Mouse (Mus musculus): ENCODE measurements at regions not wholly inside any gene's neighbourhood (a gene's known extent, or its start where the extent isn't known, plus 50 kb on each side); places are given as distances from the start of the nearest gene placed in this dataset.
"Not testable (repeated sequence)": the region's sequence is repeated elsewhere in the genome, so short reads cannot be mapped to it uniquely, and the experiment has no call there.

- no peak for DNase-seq (ENCODE audit: low spot score)
- no peaks in the 10 kb centered on the region for H3K27me3 ChIP-seq (replicated peaks; ENCODE audit: control insufficient read depth, insufficient read depth, low read length)
- 61% methylated on average over 2 of the region's 2 CpGs for WGBS
- ATAC-seq (replicated peaks; ENCODE audit: low FRiP score, low TSS enrichment, low read depth): no peak
- H3K9me3 ChIP-seq (ENCODE audit: control insufficient read depth, low read length): no peaks in the 10 kb centered on the region
- H3K4me2 ChIP-seq (ENCODE audit: low read length): no peak overlapping the region
- H3K36me3 ChIP-seq (ENCODE audit: control insufficient read depth, insufficient read depth, low read length): no peaks in the 10 kb centered on the region
- H3K27ac ChIP-seq (ENCODE audit: low read depth): no peak overlapping the region
- no peaks in the 10 kb centered on the region for H3K4me1 ChIP-seq (replicated peaks; ENCODE audit: control insufficient read depth, insufficient read depth, low read length)
- no peak overlapping the region for H3K9ac ChIP-seq (ENCODE audit: low read length)
- H3K4me3 ChIP-seq (ENCODE audit: low read depth, low read length): no peak overlapping the region
These were observed 223.9 kb downstream of the Utp18 start for GRCm38 (mm10) chr11:93661657-93662056.

DNA sequence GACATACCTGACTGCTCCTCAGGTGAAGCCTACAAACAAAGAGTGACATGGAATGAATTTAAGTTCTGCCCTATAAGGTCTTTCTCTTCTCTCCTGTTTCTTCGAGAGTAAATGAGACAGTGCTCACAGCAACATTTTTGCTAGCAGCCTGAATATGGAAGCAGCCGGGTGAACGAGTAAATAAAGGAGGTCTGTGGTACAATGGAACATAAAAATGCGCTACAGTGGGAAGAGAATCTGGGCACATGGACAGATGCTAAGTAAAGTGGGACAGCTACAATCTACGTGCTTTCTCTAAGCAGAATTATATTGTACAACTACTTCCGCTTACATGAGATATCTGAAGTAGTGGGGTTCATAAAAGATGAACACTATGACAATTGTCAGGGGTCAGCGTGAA is 225.2 kb downstream of the Utp18 start:
- no peaks in the 10 kb centered on the region for H3K27me3 ChIP-seq (replicated peaks; ENCODE audit: control insufficient read depth, insufficient read depth, low read length)
- H3K9me3 ChIP-seq (ENCODE audit: control insufficient read depth, low read length): no peaks in the 10 kb centered on the region
- ATAC-seq (replicated peaks; ENCODE audit: low FRiP score, low TSS enrichment, low read depth): no peak
- no peaks in the 10 kb centered on the region for H3K36me3 ChIP-seq (ENCODE audit: control insufficient read depth, insufficient read depth, low read length)
- no peak overlapping the region for H3K4me3 ChIP-seq (ENCODE audit: low read depth, low read length)
- no peaks in the 10 kb centered on the region for H3K4me1 ChIP-seq (replicated peaks; ENCODE audit: control insufficient read depth, insufficient read depth, low read length)
- WGBS: 88% methylated on average over 7 of the region's 7 CpGs
- H3K9ac ChIP-seq (ENCODE audit: low read length): no peak overlapping the region
- H3K4me2 ChIP-seq (ENCODE audit: low read length): no peak overlapping the region
- DNase-seq (ENCODE audit: low spot score): no peak
- no peak overlapping the region for H3K27ac ChIP-seq (ENCODE audit: low read depth)

DNA sequence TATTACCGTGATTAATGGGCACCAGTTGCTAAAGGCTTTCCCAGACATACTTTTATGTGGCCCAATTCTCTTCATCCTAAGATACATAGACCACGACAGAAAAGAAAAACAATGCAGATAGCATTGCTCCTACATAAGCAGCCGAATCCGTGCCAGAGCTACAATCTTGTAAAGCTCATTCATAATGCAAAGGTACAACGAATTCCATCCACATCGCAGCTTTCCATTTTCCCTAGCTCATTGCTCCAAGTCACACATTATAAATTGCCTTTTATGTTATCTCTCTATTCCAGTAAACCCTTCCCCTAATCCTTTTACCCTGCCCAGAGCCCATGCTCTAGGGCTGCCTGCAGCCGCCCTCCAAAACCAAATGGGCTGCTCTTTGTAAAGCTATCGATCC is 226.8 kb downstream of the Utp18 start:
- Histone ChIP-seq H3K27ac (ENCODE audit: low read depth) (no peak overlapping the region), H3K36me3 (ENCODE audit: control insufficient read depth, insufficient read depth, low read length) (no peaks in the 10 kb centered on the region), H3K4me2 (ENCODE audit: low read length) (no peak overlapping the region), H3K4me1 (replicated peaks; ENCODE audit: control insufficient read depth, insufficient read depth, low read length) (no peaks in the 10 kb centered on the region), H3K27me3 (replicated peaks; ENCODE audit: control insufficient read depth, insufficient read depth, low read length) (no peaks in the 10 kb centered on the region), H3K4me3 (ENCODE audit: low read depth, low read length) (no peak overlapping the region), H3K9ac (ENCODE audit: low read length) (no peak overlapping the region), H3K9me3 (ENCODE audit: control insufficient read depth, low read length) (no peaks in the 10 kb centered on the region)
- no peak for ATAC-seq (replicated peaks; ENCODE audit: low FRiP score, low TSS enrichment, low read depth)
- 63% methylated on average over 8 of the region's 8 CpGs for WGBS
- no peak for DNase-seq (ENCODE audit: low spot score)

DNA sequence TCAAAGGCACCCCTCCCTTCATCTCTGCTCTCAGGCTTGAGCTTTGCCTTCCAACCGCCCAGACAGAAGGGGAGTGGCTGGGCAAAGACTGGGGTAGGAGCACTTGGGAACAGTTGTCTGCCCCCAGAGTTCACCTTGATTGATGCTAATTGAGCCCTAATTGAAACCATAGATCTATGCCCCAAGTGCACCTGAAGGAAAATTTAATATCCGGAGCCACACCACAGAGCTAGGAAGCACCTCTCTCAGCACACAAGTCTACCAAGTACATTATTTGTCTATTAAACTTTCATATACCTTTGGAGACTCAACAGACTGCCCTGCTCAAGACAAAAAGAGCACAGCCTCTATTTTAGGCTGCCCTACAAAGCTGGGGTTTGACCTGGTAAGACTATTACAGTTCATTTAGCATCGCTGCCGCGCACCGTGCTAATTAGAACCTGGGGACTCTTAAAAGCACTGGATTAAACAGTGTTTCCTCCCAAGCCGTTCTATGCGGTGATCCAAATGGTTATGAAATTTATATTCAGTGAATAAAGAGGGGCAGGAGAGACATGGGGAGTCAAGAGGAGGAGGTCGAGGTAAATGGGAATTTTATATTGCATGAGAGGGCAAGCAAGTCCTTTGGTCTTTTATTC is 229.8 kb downstream of the Utp18 start:
- H3K4me1 ChIP-seq (replicated peaks; ENCODE audit: control insufficient read depth, insufficient read depth, low read length): no peaks in the 10 kb centered on the region
- no peak overlapping the region for H3K4me2 ChIP-seq (ENCODE audit: low read length)
- H3K36me3 ChIP-seq (ENCODE audit: control insufficient read depth, insufficient read depth, low read length): no peaks in the 10 kb centered on the region
- DNase-seq (ENCODE audit: low spot score) (no peak), ATAC-seq (replicated peaks; ENCODE audit: low FRiP score, low TSS enrichment, low read depth) (no peak)
- no peak overlapping the region for H3K4me3 ChIP-seq (ENCODE audit: low read depth, low read length)
- no peaks in the 10 kb centered on the region for H3K27me3 ChIP-seq (replicated peaks; ENCODE audit: control insufficient read depth, insufficient read depth, low read length)
- no peak overlapping the region for H3K27ac ChIP-seq (ENCODE audit: low read depth)
- H3K9me3 ChIP-seq (ENCODE audit: control insufficient read depth, low read length): no peaks in the 10 kb centered on the region
- WGBS: 84% methylated on average over 9 of the region's 9 CpGs
- H3K9ac ChIP-seq (ENCODE audit: low read length): no peak overlapping the region

- H3K4me1 ChIP-seq (replicated peaks; ENCODE audit: control insufficient read depth, insufficient read depth, low read length): no peaks in the 10 kb centered on the region
- no peaks in the 10 kb centered on the region for H3K36me3 ChIP-seq (ENCODE audit: control insufficient read depth, insufficient read depth, low read length)
- H3K4me3 ChIP-seq (ENCODE audit: low read depth, low read length): no peak overlapping the region
- H3K9ac ChIP-seq (ENCODE audit: low read length): no peak overlapping the region
- ATAC-seq (replicated peaks; ENCODE audit: low FRiP score, low TSS enrichment, low read depth) (no peak), DNase-seq (ENCODE audit: low spot score) (no peak)
- H3K9me3 ChIP-seq (ENCODE audit: control insufficient read depth, low read length): no peaks in the 10 kb centered on the region
- no peak overlapping the region for H3K27ac ChIP-seq (ENCODE audit: low read depth)
- no peaks in the 10 kb centered on the region for H3K27me3 ChIP-seq (replicated peaks; ENCODE audit: control insufficient read depth, insufficient read depth, low read length)
- WGBS: 70% methylated on average over 3 of the region's 3 CpGs
- H3K4me2 ChIP-seq (ENCODE audit: low read length): no peak overlapping the region
These were observed 232.2 kb downstream of the Utp18 start for GRCm38 (mm10) chr11:93653401-93653800.

DNA sequence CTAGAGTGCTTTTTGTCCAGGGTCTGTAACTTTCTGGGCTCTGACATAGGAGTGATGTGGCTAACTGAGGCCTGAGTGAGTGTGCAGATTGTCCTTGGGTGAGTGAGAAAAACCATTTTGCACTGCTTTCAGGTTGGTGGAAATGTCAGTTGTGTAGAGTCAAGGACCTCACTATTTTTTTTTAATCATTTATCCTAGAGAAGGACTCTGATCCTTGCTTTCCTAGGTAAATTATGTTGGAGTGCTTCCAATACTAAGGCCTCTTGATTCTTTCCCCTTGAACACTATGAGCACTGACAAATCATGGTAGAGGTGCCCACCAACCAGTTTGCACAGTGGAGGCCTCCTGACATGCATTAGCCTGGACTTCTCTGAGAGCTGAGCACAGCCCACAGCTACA is 233.6 kb downstream of the Utp18 start:
- ATAC-seq (replicated peaks; ENCODE audit: low FRiP score, low TSS enrichment, low read depth); H3K9me3 ChIP-seq (ENCODE audit: control insufficient read depth, low read length); H3K4me2 ChIP-seq (ENCODE audit: low read length); H3K27me3 ChIP-seq (replicated peaks; ENCODE audit: control insufficient read depth, insufficient read depth, low read length); H3K4me3 ChIP-seq (ENCODE audit: low read depth, low read length); H3K36me3 ChIP-seq (ENCODE audit: control insufficient read depth, insufficient read depth, low read length); H3K9ac ChIP-seq (ENCODE audit: low read length); DNase-seq (ENCODE audit: low spot score); H3K4me1 ChIP-seq (replicated peaks; ENCODE audit: control insufficient read depth, insufficient read depth, low read length); H3K27ac ChIP-seq (ENCODE audit: low read depth): not testable (repeated sequence)
